Mouse (Mus musculus) lung, postnatal 14 days (tissue): Measurements from ENCODE around the gene Gnaq.

Experiments
- DNase-seq: peaks from one replicate; pipeline ENCODE4 v3.0.0; 2021

The Gnaq gene

DNA sequence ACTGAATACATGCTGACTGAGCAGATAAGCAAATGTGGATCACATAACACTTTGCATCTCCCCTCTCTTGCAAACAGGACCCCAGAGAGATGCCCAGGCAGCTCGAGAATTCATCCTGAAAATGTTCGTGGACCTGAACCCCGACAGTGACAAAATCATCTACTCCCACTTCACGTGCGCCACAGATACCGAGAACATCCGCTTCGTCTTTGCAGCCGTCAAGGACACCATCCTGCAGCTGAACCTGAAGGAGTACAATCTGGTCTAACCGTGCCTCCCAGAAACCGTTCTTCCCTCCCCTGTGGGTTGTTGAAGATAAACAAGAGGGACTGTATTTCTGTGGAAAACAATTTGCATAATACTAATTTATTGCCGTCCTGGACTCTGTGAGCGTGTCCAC, 250.5 kb downstream of the Gnaq start:
- no peak for DNase-seq

DNA sequence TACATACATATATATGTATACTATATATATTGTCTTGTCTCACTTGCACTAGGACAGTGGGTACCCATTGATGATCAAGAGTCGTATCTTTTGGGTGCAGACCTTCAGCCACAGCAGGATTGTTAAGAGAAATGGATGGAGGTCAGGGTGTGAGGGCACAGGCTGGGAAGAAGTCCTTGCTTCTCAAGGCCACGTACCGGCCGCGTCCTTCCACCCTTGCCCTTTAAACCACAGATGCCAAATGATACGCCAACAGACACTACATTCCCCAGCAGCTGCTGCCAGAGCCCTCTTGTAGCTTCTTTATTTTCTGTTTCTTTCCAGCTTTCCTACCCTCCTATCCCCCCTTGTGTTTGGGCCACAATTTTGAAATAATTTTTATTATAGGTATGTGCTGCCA, 251.5 kb downstream of the Gnaq start:
- no peak for DNase-seq

DNA sequence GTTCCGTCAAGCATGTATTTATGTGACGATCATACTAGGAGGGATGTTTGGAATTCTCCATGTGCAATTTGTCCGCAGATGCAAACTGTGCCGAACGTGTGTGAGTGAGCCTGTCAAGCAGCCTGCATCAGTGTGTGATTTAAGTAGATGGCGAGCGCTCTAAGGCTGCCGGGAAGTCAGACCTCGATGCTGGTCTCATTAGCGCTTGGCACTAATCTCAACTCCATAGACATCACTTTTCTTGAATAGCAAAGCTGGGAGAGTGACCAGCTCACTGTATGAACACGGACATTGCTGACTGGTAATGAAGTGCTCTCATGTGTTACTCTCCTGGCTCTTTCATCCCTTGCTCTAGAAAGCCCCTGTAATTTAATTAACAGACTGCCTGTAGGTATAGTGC, 252.3 kb downstream of the Gnaq start:
- no peak for DNase-seq

DNA sequence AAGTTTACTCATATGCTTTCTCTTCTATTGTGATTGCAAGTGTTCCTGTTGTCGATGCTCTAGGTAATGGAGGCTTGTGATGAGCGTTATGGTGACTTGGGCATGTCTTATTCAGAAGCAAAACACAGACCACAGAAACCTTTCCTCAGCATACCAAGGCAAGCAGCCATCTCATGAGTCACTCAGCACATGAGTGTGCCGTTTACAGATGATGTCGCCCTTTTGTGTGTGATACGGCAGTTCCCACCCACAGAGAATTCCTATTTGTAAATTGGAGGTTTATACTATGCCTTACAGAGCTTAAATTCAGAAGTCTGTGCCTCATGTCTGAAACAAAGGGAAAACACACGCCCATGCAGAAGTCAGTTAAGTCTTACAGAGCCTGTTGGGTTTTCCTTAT, 253.9 kb downstream of the Gnaq start:
- peak; percentile 9 for DNase-seq

DNA sequence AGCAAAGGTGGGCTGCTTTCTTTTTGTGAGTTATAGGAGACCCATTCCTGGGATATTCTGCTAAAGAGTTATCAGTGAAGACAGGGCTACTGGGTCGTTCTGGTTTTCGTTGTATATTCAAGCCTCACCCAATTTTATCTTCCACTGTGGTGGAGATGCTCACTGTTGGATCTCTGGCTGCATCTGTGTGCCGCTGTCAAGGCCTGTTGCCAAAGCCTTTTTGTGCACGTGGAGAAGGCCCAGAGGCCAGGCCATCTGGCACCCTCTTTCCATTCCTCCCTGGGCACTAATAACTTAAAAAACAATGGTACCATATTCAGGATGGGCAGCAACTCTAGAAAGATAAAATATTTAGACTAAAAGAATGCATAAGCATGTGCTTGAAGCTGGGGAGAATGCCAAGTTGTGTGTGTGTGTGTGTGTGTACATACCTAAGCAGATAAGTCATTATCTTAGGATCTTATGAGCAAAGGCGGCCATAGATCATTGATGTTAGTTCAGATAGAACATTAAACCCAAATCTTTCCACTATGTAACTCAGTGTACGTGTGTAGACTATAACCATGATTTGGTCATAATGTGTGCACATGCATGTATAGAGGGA, 257.7 kb downstream of the Gnaq start:
- DNase-seq, result no peak

DNA sequence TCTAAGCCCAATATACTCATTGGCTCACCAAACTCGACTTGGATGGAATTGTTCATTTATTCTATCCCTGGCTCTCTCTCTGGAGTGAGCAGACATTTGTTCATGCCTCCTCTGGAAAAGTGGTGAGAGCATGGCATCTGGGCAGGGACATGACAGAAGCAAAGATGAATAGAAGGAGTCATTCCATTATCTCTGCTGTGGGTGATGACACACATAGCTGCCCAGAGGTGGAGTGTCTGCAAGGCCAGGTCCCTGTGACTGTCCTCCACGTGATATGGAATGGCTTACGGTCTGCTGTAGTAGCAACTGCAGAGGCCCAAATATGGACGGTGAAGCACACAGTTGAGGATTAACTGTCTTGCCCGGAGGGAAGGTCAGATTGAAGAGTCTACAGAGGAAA, 261.8 kb downstream of the Gnaq start:
- DNase-seq, result no peak

DNA sequence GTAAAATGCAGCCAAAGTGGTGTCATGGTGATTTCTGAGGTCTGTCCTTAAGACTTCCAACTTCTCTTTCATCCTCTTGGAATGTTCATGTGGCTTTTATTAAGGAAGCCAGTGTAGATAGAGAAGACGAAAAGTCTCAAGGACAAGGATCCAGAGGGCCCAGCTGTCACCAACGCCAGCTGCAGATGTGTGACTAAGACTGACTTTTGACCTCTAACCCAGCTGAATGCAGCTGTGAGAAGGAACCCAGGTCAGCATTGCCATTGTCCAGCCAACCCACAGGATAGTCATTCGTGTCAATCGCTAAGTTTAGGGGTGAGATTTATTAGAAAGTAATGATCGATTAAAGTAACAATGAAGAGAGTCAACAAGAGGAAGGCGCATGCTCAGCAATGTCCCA, 270.5 kb downstream of the Gnaq start:
- DNase-seq, result peak; percentile 17

DNA sequence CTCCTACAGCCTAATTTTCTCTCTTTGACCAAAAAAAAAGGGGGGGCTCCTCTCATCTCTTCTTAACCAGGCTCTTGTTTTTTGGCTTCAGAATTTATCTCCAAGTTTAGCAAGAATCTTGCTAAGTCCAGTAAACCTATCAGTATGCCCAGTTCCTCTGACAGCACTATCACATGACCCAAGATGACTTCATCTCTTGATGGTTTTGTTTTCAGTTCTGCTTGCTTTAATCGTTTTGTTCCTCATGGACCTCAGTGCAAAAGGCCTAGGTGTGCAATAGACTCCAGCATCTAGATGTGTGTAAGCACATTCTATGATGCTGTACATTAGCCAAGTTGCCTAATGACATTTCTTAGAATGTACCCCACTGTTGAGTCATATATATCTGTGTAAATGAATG, 275.1 kb downstream of the Gnaq start:
- no peak for DNase-seq

DNA sequence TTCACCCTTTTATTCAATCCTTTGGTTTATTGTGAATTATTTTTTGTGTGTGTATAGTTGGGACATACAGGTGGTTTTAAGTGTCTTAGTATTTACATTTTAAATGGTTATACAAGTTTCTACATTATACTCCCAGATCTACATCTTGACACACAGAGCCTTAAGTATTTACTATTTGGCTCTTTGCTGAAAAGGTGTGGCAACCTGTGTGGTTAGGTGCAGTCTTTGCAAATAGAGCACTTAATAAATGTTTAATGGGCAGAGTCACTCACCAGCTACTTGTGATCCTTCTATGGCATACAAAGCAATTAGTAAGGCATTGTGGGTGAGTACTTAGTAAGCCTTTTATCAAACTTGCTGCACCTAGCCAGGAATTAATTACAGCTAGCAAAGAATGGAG, 278.7 kb downstream of the Gnaq start:
- no peak for DNase-seq

DNA sequence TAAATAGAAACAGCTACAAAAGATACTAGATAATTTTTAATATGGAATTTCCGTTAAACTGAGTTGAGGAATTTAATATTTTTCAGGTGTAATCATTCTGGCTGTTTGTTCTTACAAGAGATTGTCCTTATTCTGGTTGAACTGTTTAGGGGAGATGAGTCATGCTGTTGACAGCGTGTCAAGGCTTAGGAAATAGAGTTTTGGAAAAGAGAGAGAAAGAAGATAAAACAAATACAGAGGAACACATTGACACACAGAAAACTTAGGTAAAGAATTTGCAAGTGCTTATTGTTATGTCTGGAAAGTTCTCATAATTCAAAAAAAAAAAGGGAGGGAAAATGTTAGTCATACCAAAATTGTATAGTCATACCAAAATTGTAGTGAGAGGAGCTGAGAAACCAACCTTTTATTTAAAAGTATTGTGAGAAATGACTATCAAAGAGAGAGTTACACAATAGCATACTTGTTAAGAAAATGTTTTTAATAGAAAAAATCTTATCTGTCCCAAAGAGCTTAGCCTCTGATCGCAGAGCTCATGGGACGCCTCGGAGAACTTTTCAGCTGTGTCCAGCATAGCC, 285.5 kb downstream of the Gnaq start:
- no peak for DNase-seq

DNA sequence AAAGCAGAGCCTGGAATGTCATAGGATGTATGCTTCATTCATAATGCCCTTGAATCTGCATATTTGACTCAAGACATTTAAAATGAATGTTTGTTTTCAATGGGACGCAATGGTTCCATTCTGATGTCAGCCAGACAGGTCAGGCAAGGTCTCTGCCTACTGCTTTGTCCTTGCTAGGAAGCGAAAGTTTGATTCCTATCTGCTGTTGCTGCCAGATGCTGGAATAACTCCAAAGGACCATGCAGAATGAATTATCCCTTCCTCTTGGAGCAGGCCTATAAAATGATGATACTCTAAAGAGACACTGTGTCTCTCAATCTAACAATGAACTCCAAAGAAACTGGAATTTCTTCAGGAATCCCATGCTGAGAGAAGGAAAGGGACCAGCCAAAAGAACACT, 293.0 kb downstream of the Gnaq start:
- peak; percentile 28 for DNase-seq

DNA sequence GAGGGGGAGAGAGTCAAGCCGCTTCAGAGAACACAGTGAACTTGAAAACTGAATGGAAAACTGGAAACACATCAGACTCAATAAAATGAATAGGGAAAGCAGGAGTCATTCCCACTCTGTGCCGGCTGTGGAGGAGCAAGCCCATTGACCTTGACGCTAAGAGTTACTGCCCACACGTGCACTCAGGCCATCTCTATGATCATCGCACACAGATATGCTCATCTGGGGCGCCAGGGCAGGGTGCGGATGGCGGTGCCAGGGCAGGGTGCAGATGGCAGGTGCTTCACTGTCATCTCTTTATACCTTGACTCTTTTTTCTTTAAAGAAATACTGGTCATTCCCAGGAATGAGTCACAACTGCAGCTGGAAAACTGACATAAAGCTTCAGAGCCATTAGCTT, 298.7 kb downstream of the Gnaq start:
- DNase-seq, result no peak

DNA sequence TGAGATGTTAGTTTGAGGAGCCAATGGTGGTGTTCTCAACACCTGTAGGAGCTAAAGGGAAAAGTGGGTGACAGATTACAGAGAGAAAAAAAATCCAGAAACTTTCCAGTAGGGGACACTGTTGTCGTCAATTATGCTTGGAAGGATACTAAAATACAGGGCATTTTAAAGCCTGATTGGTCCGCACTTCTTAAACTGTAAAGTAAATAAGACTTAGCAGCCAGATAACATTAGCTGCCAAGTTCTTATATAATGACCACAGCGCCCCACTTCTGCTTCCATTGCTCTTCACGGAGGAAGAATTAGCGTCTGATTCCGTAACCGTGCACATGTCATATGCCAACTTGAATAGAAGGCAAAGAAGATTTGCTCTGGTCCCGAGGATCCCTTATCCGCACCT, 302.2 kb downstream of the Gnaq start:
- peak; percentile 30 for DNase-seq

DNA sequence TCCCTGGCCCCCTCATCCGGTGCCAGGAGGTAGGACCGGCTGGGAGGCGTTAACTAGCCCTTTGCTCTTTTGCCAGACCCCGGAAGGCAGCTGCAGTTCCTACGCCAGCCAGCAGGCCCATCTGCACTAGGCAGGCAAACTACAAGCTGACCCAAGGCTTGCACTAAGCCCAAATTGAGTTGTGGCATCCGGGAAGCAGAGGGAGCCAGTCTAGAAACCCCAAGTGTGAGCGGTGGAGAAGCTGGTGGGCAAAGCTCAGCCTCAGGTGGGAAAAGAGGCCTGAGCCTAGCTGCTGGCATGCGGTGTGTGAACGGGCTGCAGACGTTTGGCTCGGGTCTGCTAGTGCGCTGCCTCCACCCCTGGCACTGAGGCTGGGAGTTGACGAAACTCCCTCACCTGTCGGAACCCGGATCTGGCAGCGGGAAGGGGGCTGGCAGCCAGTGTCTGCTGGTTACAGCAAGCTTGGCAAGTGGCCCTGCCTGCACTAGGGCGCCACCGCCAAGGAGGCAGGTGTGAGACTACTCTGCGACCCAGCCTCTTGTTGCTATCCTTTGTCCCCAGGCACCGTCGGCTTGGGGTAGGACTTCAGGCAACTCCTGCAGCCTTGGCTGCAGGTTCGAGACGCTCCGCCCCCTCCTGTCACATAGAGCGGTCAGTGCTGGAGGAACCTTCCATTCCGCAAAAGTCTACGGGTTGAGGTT, 303.1 kb downstream of the Gnaq start, which contains the start of gene Gna14:
TSS of gene Gna14 (plus strand) at position 232 of the 701 bp plus-strand sequence.
- DNase-seq, result peak; percentile 76

DNA sequence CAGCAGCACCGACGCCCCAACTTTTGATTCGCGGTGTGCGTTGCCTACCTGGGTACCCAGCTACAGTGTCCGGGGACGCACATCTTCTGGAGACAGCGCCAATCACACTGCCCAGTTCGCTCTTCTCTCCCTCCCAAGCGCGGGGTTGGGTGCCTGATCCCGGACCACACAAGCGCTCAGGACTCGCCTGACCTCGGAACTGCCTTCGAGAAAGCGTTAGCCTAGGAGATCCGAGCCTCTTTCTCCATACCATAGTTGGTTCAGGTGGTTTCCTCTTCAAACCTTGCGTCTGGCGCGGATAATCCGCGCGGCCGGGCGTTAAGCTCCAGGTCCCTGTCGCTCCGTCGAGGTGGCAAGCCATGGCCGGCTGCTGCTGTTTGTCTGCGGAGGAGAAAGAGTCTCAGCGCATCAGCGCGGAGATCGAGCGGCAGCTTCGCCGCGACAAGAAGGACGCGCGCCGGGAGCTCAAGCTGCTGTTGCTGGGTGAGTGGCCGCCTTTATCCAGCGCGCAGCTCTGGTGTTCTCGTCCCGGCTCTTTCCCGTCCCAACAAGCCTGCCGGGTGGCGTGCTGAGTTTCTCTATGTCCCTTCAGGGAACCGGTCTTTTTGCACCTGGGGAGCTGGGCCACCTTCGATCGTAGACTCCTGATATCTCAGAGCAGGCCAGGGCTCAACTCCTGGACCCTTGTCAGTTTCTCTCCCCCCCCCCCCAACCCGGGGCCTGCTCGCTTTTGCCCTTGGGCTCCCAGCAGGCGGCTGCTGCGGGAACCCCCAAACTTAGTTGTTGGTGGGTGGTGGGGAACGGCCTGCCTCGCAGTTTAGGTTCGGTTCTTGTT, 303.9 kb downstream of the Gnaq start:
- DNase-seq, result peak; percentile 35
